Mouse (Mus musculus) spleen, postnatal 10 days (tissue): ENCODE data around the gene Ascc2.
A peak's percentile ranks its signal among the peaks of the same experiment; 100 is the strongest.

Experiments used
- DNase-seq, 2 experiments: peaks; one replicate each; pipeline ENCODE4 v3.0.0; 2021 to 2022; ENCODE audit warnings: low spot score in 2 of 2

Ascc2 gene

GRCm38 (mm10) chr11:4637534-4638234 lies at the start of gene Ascc2:
Gene Ascc2 (plus strand): TSS chr11:4637747.
- DNase-seq, result peak; percentile 92 to 94

- no peak for DNase-seq
Observed at GRCm38 (mm10) chr11:4591811-4592210, 45.7 kb upstream of the Ascc2 start.

GRCm38 (mm10) chr11:4593491-4593848 lies 44.1 kb upstream of the Ascc2 start:
- DNase-seq, result no peak

GRCm38 (mm10) chr11:4593849-4594607 lies 43.5 kb upstream of the Ascc2 start:
- peak; percentile 65 to 82 for DNase-seq

- peak; percentile 98 to 99 for DNase-seq
Observed at GRCm38 (mm10) chr11:4594608-4595500, 42.7 kb upstream of the Ascc2 start, which contains the start of gene Mtmr3. Gene Mtmr3 (minus strand): TSS chr11:4594863.

- no peak for DNase-seq
Observed at GRCm38 (mm10) chr11:4598411-4598810, 39.1 kb upstream of the Ascc2 start.

- no peak for DNase-seq
Observed at GRCm38 (mm10) chr11:4599916-4600315, 37.6 kb upstream of the Ascc2 start.

- no peak for DNase-seq
Observed at GRCm38 (mm10) chr11:4601890-4602289, 35.7 kb upstream of the Ascc2 start.

- peak; percentile 34 to 50 for DNase-seq
Observed at GRCm38 (mm10) chr11:4602691-4603441, 34.7 kb upstream of the Ascc2 start.

- no peak for DNase-seq
Observed at GRCm38 (mm10) chr11:4604441-4604840, 33.1 kb upstream of the Ascc2 start.

GRCm38 (mm10) chr11:4605414-4605813 lies 32.1 kb upstream of the Ascc2 start:
- peak in 1 of 2 experiments; percentile 72 for DNase-seq

GRCm38 (mm10) chr11:4606541-4606940 lies 31.0 kb upstream of the Ascc2 start:
- no peak for DNase-seq

- DNase-seq, result no peak
Observed at GRCm38 (mm10) chr11:4611904-4612303, 25.6 kb upstream of the Ascc2 start.

GRCm38 (mm10) chr11:4620017-4620485 lies 17.5 kb upstream of the Ascc2 start, which contains the start of gene Gm11032:
Gene Gm11032 (plus strand): TSS chr11:4620067.
- no peak for DNase-seq

GRCm38 (mm10) chr11:4620501-4621108 lies 16.9 kb upstream of the Ascc2 start:
- no peak for DNase-seq

GRCm38 (mm10) chr11:4621866-4622265 lies 15.7 kb upstream of the Ascc2 start:
- DNase-seq, result no peak

GRCm38 (mm10) chr11:4622442-4622986 lies 15.0 kb upstream of the Ascc2 start:
- no peak for DNase-seq

GRCm38 (mm10) chr11:4622997-4623396 lies 14.6 kb upstream of the Ascc2 start:
- no peak for DNase-seq

- DNase-seq, result no peak
Observed at GRCm38 (mm10) chr11:4625931-4626330, 11.6 kb upstream of the Ascc2 start.

- no peak for DNase-seq
Observed at GRCm38 (mm10) chr11:4627636-4628035, 9.9 kb upstream of the Ascc2 start.
